Mouse (Mus musculus) olfactory bulb, adult 2 months (tissue): ENCODE data around the gene Lyrm9. TPM values are rescaled to one million over a fixed set of nuclear protein-coding genes. Genes with fewer than 3 reads are reported as not detected.
"Not testable (repeated sequence)": the region's sequence is repeated elsewhere in the genome, so short reads cannot be mapped to it uniquely, and the experiment has no call there.

ENCODE experiments used
- H3K27ac ChIP-seq: fragments of 200-500 bp; 2 replicates; pipeline ENCODE4 v1.5.1; 2012; ENCODE audit warnings: low read depth, low read length; ENCODE audit not compliant: insufficient read depth
- H3K4me1 ChIP-seq: fragments of 200-500 bp; 2 replicates; pipeline ENCODE4 v1.6.1; 2012; ENCODE audit warnings: low read length; ENCODE audit not compliant: control insufficient read depth, insufficient read depth
- H3K4me3 ChIP-seq: fragments of 200-500 bp; 2 replicates; pipeline ENCODE4 v1.5.1; 2012; ENCODE audit warnings: mild to moderate bottlenecking, low read depth, low read length, moderate library complexity; ENCODE audit not compliant: insufficient read depth
- CTCF ChIP-seq: fragments of 200-500 bp; IDR thresholded peaks from 2 replicates; pipeline ENCODE4 v1.5.1; 2012; ENCODE audit warnings: low read depth, mild to moderate bottlenecking, low read length, moderate library complexity; ENCODE audit not compliant: insufficient read depth
- POLR2A ChIP-seq: fragments of 200-500 bp; IDR thresholded peaks from 2 replicates; pipeline ENCODE4 v1.6.1; 2012; ENCODE audit warnings: mild to moderate bottlenecking, low read depth, low read length, moderate library complexity; ENCODE audit not compliant: insufficient read depth
- WGBS: fragments of 180-500 bp; shearing (Covaris S2); methylation state at CpG from one replicate; pipeline ENCODE4 v1.1.7; 2018; 5-methylcytosine and 5-hydroxymethylcytosine counted together
- polyA plus RNA-seq: library from polyadenylated mRNA; stranded (reverse); fragments of >200 nt; gene quantifications from 2 replicates; pipeline ENCODE4 v1.2.4, GENCODE M21; 2012; ENCODE audit warnings: low replicate concordance; ENCODE audit not compliant: missing spikeins, insufficient read depth, insufficient read length

Lyrm9 gene
- polyA plus RNA-seq, 1 experiment, result not detected

DNA sequence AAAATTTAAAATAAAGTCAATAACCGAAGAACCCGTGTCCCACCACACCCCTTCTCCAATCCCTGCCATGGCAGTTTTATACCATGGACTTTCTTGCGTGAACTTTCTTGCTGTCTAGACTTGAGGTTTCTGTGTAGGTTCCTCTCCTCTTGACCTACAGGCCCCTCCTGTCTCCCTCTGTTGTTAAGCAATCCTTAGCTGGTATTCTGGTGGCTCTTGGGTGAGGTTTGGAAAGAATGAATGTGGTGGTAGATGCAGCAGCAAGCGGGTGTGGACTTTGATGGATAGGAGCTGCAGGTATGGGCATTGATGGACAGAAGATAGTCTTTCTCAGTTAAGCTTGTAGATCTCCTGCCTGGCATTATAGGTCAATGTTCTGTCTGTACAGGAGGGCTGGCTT, 37.5 kb downstream of the Lyrm9 start:
- H3K4me3 ChIP-seq, result no peak overlapping the region
- H3K27ac ChIP-seq, result no peak overlapping the region
- H3K4me1 ChIP-seq, result peaks cover 2% of the 10 kb centered on the region; the same call in 1 of the 2 replicates
- 100% methylated on average over 4 of the region's 4 CpGs for WGBS
- TF ChIP-seq POLR2A (no peak), CTCF (no peak)

DNA sequence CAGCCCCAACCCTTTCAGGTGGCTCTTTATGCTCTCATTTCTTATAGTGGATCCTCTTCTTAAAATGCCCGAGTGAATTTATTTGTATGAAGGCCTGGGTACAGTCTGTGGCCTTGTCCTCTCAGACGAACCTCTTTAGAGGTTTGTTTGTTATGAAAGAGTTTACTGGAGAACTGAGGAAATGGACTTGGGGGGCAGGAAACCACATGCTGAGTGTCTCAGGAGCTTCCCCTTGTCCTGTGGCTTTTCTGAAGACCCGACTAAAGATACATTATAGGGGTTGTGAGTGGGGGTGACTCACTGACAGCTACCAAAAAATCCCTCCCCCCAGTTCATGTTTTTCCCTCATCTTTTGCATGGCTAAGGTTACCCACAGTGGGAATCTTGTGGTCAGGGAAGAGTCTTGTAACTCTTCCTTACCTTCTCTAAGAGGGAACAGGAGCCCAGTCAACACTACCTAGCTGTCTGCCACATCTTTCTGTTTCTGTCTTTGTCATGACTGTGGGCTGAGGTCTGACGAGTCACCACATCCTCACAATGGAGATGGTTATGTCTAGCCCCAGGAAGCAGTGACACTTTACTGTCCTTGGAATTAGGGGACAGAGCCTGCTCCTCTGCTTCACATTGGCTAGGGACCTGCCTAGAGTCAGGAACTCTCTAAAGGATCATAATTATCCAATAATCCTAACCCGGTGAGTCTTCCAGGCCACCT, 38.3 kb downstream of the Lyrm9 start:
- WGBS, result 83% methylated on average over 5 of the region's 5 CpGs
- no peak for TF ChIP-seq POLR2A
- no peak for TF ChIP-seq CTCF

GRCm38 (mm10) chr11:78865314-78865713, 38.9 kb downstream of the Lyrm9 start:
- Histone ChIP-seq H3K27ac (no peak overlapping the region), H3K4me1 (no peaks in the 10 kb centered on the region), H3K4me3 (no peak overlapping the region)
- TF ChIP-seq POLR2A (no peak), CTCF (no peak)
- WGBS, result 90% methylated on average over 2 of the region's 2 CpGs

More for the DNA sequence above, 38.3 kb downstream of the Lyrm9 start:
- no peak overlapping the region for H3K4me3 ChIP-seq
- peaks cover 1% of the 10 kb centered on the region; the same call in 1 of the 2 replicates for H3K4me1 ChIP-seq
- no peak overlapping the region for H3K27ac ChIP-seq

- no peaks in the 10 kb centered on the region for H3K4me1 ChIP-seq
- TF ChIP-seq POLR2A (no peak), CTCF (no peak)
- no peak overlapping the region for H3K4me3 ChIP-seq
- no peak overlapping the region for H3K27ac ChIP-seq
- 37% methylated on average over 3 of the region's 3 CpGs for WGBS
Measured at GRCm38 (mm10) chr11:78866486-78866885, 40.1 kb downstream of the Lyrm9 start.

DNA sequence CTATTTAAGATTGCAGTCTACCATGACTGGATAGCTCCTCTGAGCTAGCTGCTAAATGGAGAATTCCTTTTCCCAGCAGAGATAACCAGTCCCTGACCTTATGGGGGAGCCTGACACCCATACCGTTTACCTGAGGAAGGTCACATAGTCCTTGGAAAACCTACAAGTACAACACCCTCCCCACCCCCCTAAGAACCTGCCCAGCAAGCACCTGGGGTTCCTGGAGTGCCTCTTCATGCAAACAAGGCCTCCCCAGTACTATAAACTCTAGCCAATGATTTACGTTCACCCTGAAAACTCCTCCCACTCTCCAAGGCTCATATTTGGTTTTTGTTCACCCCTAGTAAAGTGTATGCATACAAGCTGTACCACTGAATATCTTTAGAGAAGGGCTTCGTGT, 41.3 kb downstream of the Lyrm9 start:
- WGBS, result 84% methylated on average over 3 of the region's 3 CpGs
- H3K4me3 ChIP-seq, result no peak overlapping the region
- no peaks in the 10 kb centered on the region for H3K4me1 ChIP-seq
- TF ChIP-seq POLR2A (no peak), CTCF (no peak)
- H3K27ac ChIP-seq, result no peak overlapping the region

DNA sequence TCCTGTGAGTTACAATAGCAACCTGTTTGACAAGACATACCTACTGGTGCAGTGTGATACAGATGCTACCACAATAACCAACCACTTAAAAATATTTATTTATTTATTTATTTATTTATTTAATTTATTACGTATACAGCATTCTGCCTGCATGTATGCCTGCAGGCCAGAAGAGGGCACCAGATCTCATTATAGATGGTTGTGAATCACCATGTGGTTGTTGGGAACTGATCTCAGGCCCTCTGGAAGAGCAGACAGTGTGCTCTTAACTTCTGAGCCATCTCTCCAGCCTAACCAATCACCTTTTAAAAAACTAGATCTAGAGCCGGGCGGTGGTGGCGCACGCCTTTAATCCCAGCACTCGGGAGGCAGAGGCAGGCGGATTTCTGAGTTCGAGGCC, 42.8 kb downstream of the Lyrm9 start:
- not testable (repeated sequence) for H3K27ac ChIP-seq, H3K4me3 ChIP-seq

GRCm38 (mm10) chr11:78870891-78871290, 44.5 kb downstream of the Lyrm9 start:
- no peak overlapping the region for H3K27ac ChIP-seq
- no peak for TF ChIP-seq CTCF
- TF ChIP-seq POLR2A, result no peak
- no peak overlapping the region for H3K4me3 ChIP-seq
- H3K4me1 ChIP-seq, result no peaks in the 10 kb centered on the region
- 89% methylated on average over 4 of the region's 4 CpGs for WGBS

More for the DNA sequence above, 42.8 kb downstream of the Lyrm9 start:
- 98% methylated on average over 8 of the region's 8 CpGs for WGBS
- H3K4me1 ChIP-seq, result not testable (repeated sequence)

GRCm38 (mm10) chr11:78872782-78873181, 46.4 kb downstream of the Lyrm9 start:
- H3K4me1 ChIP-seq, result no peaks in the 10 kb centered on the region
- no peak overlapping the region for H3K4me3 ChIP-seq
- TF ChIP-seq POLR2A (no peak), CTCF (no peak)
- H3K27ac ChIP-seq, result no peak overlapping the region
- WGBS, result 64% methylated on average over 2 of the region's 2 CpGs

DNA sequence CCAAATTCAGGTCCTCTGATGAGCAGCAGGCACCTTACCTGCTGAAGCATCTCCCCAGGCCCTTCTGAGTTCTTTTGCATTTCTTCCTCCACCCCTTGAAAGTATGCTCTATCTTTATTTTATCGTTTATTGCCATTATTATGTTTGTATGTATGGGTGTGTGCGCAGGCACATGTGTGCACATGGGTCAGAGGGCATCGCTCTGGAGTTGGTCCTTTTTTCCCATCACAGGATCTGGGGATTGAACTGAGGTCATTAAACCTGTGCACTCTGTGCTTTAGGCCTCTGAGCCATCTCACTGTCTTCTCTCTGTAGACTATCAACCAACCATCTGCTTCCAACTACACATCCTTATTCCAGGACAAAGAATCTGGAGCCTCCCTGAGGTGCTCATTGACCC, 53.3 kb downstream of the Lyrm9 start:
- TF ChIP-seq CTCF (no peak), POLR2A (no peak)
- Histone ChIP-seq H3K4me1 (no peaks in the 10 kb centered on the region), H3K27ac (no peak overlapping the region), H3K4me3 (no peak overlapping the region)
- 96% methylated on average over 3 of the region's 3 CpGs for WGBS

DNA sequence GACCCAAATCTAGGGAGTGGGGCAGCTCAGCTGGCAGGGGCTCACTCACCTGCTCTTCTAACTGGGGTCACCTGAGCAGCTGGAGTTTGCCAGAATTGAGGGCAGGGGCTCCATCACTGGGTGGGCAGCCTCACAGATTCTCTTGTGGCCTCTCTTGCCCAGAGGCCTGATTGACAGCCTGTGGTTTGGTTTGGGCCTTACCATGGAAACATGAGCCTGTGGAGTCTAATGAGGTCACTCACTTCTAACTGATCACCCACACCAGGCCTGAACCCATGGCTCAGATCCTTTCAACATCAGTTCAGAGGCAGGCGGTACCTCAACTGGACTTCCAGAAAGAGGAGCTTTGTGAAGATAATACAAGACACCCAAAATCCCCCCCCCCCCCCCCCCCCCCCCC, 60.3 kb downstream of the Lyrm9 start:
- Histone ChIP-seq H3K4me1 (peaks cover 10% of the 10 kb centered on the region), H3K4me3 (no peak overlapping the region), H3K27ac (no peak overlapping the region)
- 33% methylated on average over 1 of the region's 1 CpGs for WGBS
- TF ChIP-seq CTCF (no peak), POLR2A (no peak)
